Mouse (Mus musculus) CH12.LX (cell line): ENCODE measurements around the gene Serpine1. TPM values are rescaled to one million over a fixed set of nuclear protein-coding genes. Genes with fewer than 3 reads are reported as not detected.
A peak's percentile ranks its signal among the peaks of the same experiment; 100 is the strongest.

Source experiments
- DNase-seq: peaks from one replicate; pipeline ENCODE4 v3.0.0-alpha.2; 2013; ENCODE audit errors: extremely low read depth
- H3K27ac ChIP-seq: 2 replicates; pipeline ENCODE4 v1.5.1; 2012; ENCODE audit warnings: low read depth, mild to moderate bottlenecking, control low read depth, moderate library complexity; ENCODE audit not compliant: insufficient read depth
- H3K27me3 ChIP-seq: replicated peaks from 2 replicates; pipeline ENCODE3; 2012; ENCODE audit warnings: inconsistent platforms
- H3K36me3 ChIP-seq, 2 experiments: replicated peaks in 1 of 2; 2 replicates each; pipeline versions ENCODE3 to v1.6.1; 2012; ENCODE audit warnings: inconsistent platforms in 1 of 2, low read length in 1 of 2, mild to moderate bottlenecking in 1 of 2, mixed read lengths in 1 of 2, moderate library complexity in 1 of 2; ENCODE audit not compliant: control insufficient read depth in 1 of 2, insufficient read depth in 1 of 2
- H3K4me1 ChIP-seq, 2 experiments: 2 replicates each; pipeline ENCODE4 v1.6.1; 2012; ENCODE audit warnings: inconsistent platforms in 1 of 2, moderate library complexity in 1 of 2; ENCODE audit not compliant: insufficient read depth in 2 of 2, control insufficient read depth in 1 of 2
- H3K4me2 ChIP-seq: 2 replicates; pipeline ENCODE4 v1.6.1; 2012; ENCODE audit warnings: low read depth, mild to moderate bottlenecking, control low read depth; ENCODE audit not compliant: poor library complexity, insufficient read depth, severe bottlenecking
- H3K4me3 ChIP-seq, 3 experiments: fragments of 150-350 bp in 1 of 3; sonication (generic) in 1 of 3; replicated peaks in 1 of 3; 2 replicates each; pipeline versions ENCODE3 to v1.5.1; 2011 to 2012; ENCODE audit warnings: low read depth in 2 of 3, low read length in 2 of 3, mild to moderate bottlenecking in 2 of 3, moderate library complexity in 2 of 3, control low read depth in 1 of 3, improper control_type of control experiment in 1 of 3, inconsistent platforms in 1 of 3, mixed read lengths in 1 of 3; ENCODE audit not compliant: poor library complexity in 1 of 3
- H3K79me2 ChIP-seq: replicated peaks from 2 replicates; pipeline ENCODE4 v1.6.1; 2012; ENCODE audit warnings: mild to moderate bottlenecking, moderate library complexity; ENCODE audit not compliant: control insufficient read depth, poor library complexity, insufficient read depth, severe bottlenecking; ENCODE audit errors: extremely low read depth
- H3K9ac ChIP-seq: 2 replicates; pipeline ENCODE4 v1.6.1; 2012; ENCODE audit warnings: low read depth, mild to moderate bottlenecking, control low read depth, moderate library complexity; ENCODE audit not compliant: insufficient read depth
- H3K9me3 ChIP-seq: replicated peaks from 2 replicates; pipeline ENCODE3; 2012; ENCODE audit warnings: low read length, inconsistent platforms, mixed read lengths
- CHD1 ChIP-seq: IDR thresholded peaks from 2 replicates; pipeline ENCODE4 v1.6.1; 2012; ENCODE audit warnings: low read depth, low read length, improper control_type of control experiment, inconsistent platforms
- CHD2 ChIP-seq: IDR thresholded peaks from 2 replicates; pipeline ENCODE4 v1.6.1; 2011; ENCODE audit warnings: low read length, improper control_type of control experiment
- CTCF ChIP-seq, 2 experiments: IDR thresholded peaks in 1 of 2; conservative IDR thresholded peaks in 1 of 2; 2 replicates each; pipeline ENCODE4 v1.5.1; 2011 to 2012; ENCODE audit warnings: low read depth in 2 of 2, low read length in 2 of 2, improper control_type of control experiment in 1 of 2, inconsistent platforms in 1 of 2, mild to moderate bottlenecking in 1 of 2, moderate library complexity in 1 of 2
- E2F4 ChIP-seq: IDR thresholded peaks from 2 replicates; pipeline ENCODE4 v1.6.1; 2011; ENCODE audit warnings: low read depth, low read length, improper control_type of control experiment; ENCODE audit not compliant: insufficient replicate concordance
- EP300 ChIP-seq: IDR thresholded peaks from 2 replicates; pipeline ENCODE4 v1.6.1; 2011; ENCODE audit warnings: low read length, improper control_type of control experiment
- ETS1 ChIP-seq: conservative IDR thresholded peaks from 2 replicates; pipeline ENCODE4 v1.6.1; 2012; ENCODE audit warnings: low read depth, mild to moderate bottlenecking, inconsistent platforms, low read length, improper control_type of control experiment, moderate library complexity
- HCFC1 ChIP-seq: IDR thresholded peaks from 2 replicates; pipeline ENCODE4 v1.6.1; 2012; ENCODE audit warnings: low read depth, mild to moderate bottlenecking, inconsistent platforms, low read length, improper control_type of control experiment
- JUND ChIP-seq: conservative IDR thresholded peaks from 2 replicates; pipeline ENCODE4 v1.6.1; 2011; ENCODE audit warnings: low read depth, low read length, improper control_type of control experiment
- MAFK ChIP-seq: IDR thresholded peaks from 2 replicates; pipeline ENCODE4 v1.6.1; 2011; ENCODE audit warnings: low read length, improper control_type of control experiment; ENCODE audit not compliant: insufficient replicate concordance
- MAX ChIP-seq: IDR thresholded peaks from 2 replicates; pipeline ENCODE4 v1.6.1; 2011; ENCODE audit warnings: low read length, improper control_type of control experiment
- MEF2A ChIP-seq: IDR thresholded peaks from 2 replicates; pipeline ENCODE4 v1.6.1; 2014; ENCODE audit warnings: low read depth, mild to moderate bottlenecking, inconsistent platforms, low read length, improper control_type of control experiment, borderline replicate concordance
- MXI1 ChIP-seq: IDR thresholded peaks from 2 replicates; pipeline ENCODE4 v1.6.1; 2011; ENCODE audit warnings: mild to moderate bottlenecking, low read depth, low read length, improper control_type of control experiment
- MYC ChIP-seq: IDR thresholded peaks from 2 replicates; pipeline ENCODE4 v1.6.1; 2011; ENCODE audit warnings: low read depth, mild to moderate bottlenecking, improper control_type of control experiment, low read length
- NELFE ChIP-seq: IDR thresholded peaks from 2 replicates; pipeline ENCODE4 v1.6.1; 2011; ENCODE audit warnings: low read depth, low read length, improper control_type of control experiment
- POLR2A ChIP-seq: IDR thresholded peaks from 2 replicates; pipeline ENCODE4 v1.6.1; 2011; ENCODE audit warnings: low read depth, mild to moderate bottlenecking, improper control_type of control experiment, low read length
- POLR2AphosphoS2 ChIP-seq: IDR thresholded peaks from 2 replicates; pipeline ENCODE4 v1.6.1; 2011; ENCODE audit warnings: low read depth, low read length, improper control_type of control experiment
- RCOR1 ChIP-seq: conservative IDR thresholded peaks from 2 replicates; pipeline ENCODE4 v1.6.1; 2012; ENCODE audit warnings: low read depth, mild to moderate bottlenecking, inconsistent platforms, low read length, improper control_type of control experiment
- SIN3A ChIP-seq: IDR thresholded peaks from 2 replicates; pipeline ENCODE4 v1.6.1; 2012; ENCODE audit warnings: low read length, improper control_type of control experiment, inconsistent platforms
- SMC3 ChIP-seq: IDR thresholded peaks from 2 replicates; pipeline ENCODE4 v1.6.1; 2011; ENCODE audit warnings: low read depth, low read length, improper control_type of control experiment
- USF2 ChIP-seq: conservative IDR thresholded peaks from 2 replicates; pipeline ENCODE4 v1.6.1; 2011; ENCODE audit warnings: low read depth, low read length, improper control_type of control experiment
- ZKSCAN1 ChIP-seq: IDR thresholded peaks from 2 replicates; pipeline ENCODE4 v1.6.1; 2012; ENCODE audit warnings: low read depth, inconsistent platforms, low read length, improper control_type of control experiment, borderline replicate concordance
- dilution Hi-C: fragments of 300-500 bp; cut with MboI; formaldehyde crosslinking; loops from 2 replicates; pipeline ENCODE4 v1.14.3; 2020; ENCODE audit warnings: low sequenced_read_pairs; ENCODE audit not compliant: extremely low pct_unique_long_range_greater_than_20kb, extremely low pct_ligation_motif_present
- in situ Hi-C: fragments of 300-500 bp; cut with MboI; formaldehyde crosslinking; loops from 3 replicates; pipeline ENCODE4 v1.14.3; 2019; ENCODE audit warnings: low sequenced_read_pairs, low pct_ligation_motif_present, low pct_unique_long_range_greater_than_20kb, mixed read lengths
- polyA plus RNA-seq: library from polyadenylated mRNA; unstranded; fragments of >175 nt; gene quantifications from 2 replicates; pipeline ENCODE4 v1.2.1, GENCODE M21; 2012; ENCODE audit warnings: low read depth; ENCODE audit not compliant: insufficient read length
- total RNA-seq, 2 experiments: library from RNA; depleted of rRNA; stranded (reverse); fragments of 300-350 nt in 1 of 2; fragments of >200 nt in 1 of 2; gene quantifications; 2 replicates each; pipeline ENCODE4 v1.2.3; 2012 to 2014

The Serpine1 gene
- total and polyA plus RNA-seq, 3 experiments: 0.51 to 1.8 (median 0.61) TPM

DNA sequence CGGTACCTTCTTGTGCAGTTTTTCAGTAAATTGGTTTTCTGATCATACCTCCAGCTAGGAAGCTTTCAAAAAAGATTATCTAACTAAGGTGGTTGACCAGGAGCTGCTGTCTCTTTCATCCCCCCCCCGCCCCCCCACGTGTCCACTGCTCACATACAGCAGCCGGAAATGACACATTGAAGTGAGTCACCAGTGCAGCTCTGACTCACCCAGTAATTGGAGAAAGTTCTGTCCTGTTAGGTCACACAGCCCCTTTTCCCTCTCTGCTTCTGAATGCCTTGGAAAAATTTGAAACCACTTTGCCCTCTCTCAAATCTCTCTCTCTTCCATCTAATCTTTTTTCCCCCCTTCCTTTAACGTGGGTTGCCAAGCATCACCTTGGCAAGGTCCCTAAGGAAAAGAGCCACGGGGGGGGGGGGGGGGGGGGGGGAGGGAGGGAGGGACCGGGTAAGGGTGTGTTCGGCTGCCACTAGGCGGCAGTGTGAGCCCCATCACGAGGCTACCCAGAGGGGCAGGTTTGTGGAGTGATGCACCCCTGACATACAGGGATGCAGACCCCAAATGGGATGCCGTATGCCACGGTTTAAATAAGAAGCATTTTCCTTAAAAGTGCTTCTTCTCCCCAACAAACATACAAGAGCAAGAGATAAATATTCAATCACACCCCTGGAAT is 10.1 kb downstream of the Serpine1 start (continued):
- TF ChIP-seq EP300 (no peak), RCOR1 (no peak), POLR2A (no peak), MYC (no peak), SIN3A (no peak), ETS1 (peak; percentile 77), CTCF (conservative IDR thresholded peaks at IDR 0.05 in 1 of 2, IDR thresholded peaks at IDR 0.05 in 1 of 2; ENCODE audit: low read depth in 2 of 2, low read length in 2 of 2) (peak; percentile 12 to 51; a peak in 2 of 4 replicates), JUND (peak; percentile 34), USF2 (no peak)

DNA sequence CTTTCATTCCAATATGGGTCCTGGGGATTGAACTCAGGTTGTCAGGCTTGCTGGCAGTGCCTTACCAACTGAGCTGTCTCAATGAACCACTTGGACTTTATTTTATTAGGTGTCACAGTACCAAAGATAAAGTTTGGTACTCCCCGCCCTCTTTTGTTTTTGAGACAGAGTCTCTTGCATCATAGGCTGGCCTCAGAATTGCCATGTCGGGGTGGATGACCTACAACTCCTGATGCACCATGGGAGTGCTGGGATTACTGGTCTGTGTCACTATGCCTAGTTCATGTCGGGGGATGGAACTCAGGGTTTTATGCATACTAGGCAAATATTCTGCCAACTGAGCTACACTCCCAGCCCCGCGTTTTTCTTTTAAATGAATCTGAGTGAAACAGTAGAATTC is 17.2 kb downstream of the Serpine1 start:
- DNase-seq: no peak
- peaks cover 0 to 4% of the 10 kb centered on the region in 2 experiments; a peak in 1 of 4 replicates for H3K4me1 ChIP-seq
- no peak overlapping the region for H3K4me3 ChIP-seq
- H3K27ac ChIP-seq: no peak overlapping the region
- no peak overlapping the region for H3K4me2 ChIP-seq
- in situ Hi-C loops: no loop called here
- no peak overlapping the region for H3K9ac ChIP-seq
- TF ChIP-seq HCFC1 (no peak), EP300 (no peak), ETS1 (no peak), CHD2 (no peak), NELFE (no peak), ZKSCAN1 (no peak), CTCF (conservative IDR thresholded peaks at IDR 0.05 in 1 of 2, IDR thresholded peaks at IDR 0.05 in 1 of 2; ENCODE audit: low read depth in 2 of 2, low read length in 2 of 2) (no peak), MEF2A (no peak), POLR2A (no peak), MXI1 (no peak), MAFK (no peak), CHD1 (no peak), POLR2AphosphoS2 (no peak), MAX (no peak), E2F4 (no peak), SMC3 (no peak)
- H3K79me2 ChIP-seq: no peaks in the 10 kb centered on the region
- H3K9me3 ChIP-seq: peaks cover 9% of the 10 kb centered on the region
- dilution Hi-C loops: no loop called here
- H3K36me3 ChIP-seq: no peaks in the 10 kb centered on the region
- H3K27me3 ChIP-seq: peaks cover 8% of the 10 kb centered on the region
